Mouse (Mus musculus) adrenal gland (tissue): ENCODE measurements around the gene Clec18a.

Source experiments
- microRNA-seq, 2 experiments: library from miRNA; unstranded; fragments of <30 nt; microRNA quantifications; one replicate each; pipeline ENCODE4; 2019

Clec18a gene

Small RNA genes lying within 50 kb of the gene (microRNA-seq; reads per million reads assigned to microRNA genes)
- 0 reads per million in 2 experiments for gene Gm24103
- gene Mir3473d: 0.11 to 0.74 reads per million in 2 experiments
